Mouse (Mus musculus): Measurements from ENCODE around the gene Atg5.
"Not testable (repeated sequence)": the region's sequence is repeated elsewhere in the genome, so short reads cannot be mapped to it uniquely, and the experiment has no call there.

DNA sequence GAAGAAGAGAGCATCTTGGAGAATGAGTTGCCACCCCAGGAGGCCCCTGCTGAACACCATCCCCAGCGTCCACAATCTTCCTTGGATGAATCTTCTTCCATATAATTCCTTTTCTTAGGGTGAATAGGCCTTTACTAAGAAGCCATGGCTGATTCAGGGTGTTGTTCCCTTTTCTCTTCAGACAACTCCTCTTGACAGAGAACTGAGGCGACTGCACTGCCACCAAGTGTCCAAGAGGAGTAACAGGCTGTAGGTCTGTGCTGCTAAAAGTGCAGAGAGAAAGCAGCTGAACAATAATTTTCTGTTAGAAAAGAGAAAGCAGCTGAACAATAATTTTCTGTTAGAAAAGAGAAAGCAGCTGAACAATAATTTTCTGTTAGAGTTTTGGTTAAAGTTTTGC lies 49.1 kb upstream of the Atg5 start:
- TF ChIP-seq CTCF (IDR thresholded peaks at IDR 0.05; ENCODE audit: borderline replicate concordance, insufficient read depth, low read length); POLR2A (IDR thresholded peaks at IDR 0.05; ENCODE audit: low read depth, low read length): not testable (repeated sequence)

All from embryonic fibroblast, embryonic 13.5 days (primary cell).